Mouse (Mus musculus): Measurements from ENCODE around the gene Tmem87a.

Tmem87a gene

GRCm38 (mm10) chr2:120403986-120404822 lies at the start of gene Tmem87a:
TSS of gene Tmem87a (minus strand) at chr2:120404113.
- CTCF ChIA-PET = no interaction called here

GRCm38 (mm10) chr2:120452600-120452999 lies 48.7 kb upstream of the Tmem87a start:
- CTCF ChIA-PET = no interaction called here

DNA sequence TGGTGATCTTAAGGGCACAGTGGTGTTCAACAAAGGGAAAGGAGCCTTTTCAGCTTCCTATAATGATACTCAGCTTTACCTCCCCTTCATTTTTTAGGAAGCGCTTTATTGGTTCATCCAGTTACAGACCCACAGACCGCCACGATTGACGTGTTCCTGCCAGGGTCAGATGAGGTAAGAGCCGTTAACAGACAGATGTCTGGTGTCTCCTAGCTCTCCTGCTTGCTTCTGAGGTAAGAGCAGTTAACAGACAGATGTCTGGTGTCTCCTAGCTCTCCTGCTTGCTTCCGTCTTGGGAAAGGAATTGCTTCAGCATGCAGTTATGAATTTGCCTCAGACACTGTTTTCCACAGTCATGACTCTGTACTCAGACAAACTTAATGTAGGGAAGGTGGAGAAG lies 46.8 kb upstream of the Tmem87a start:
- CTCF ChIA-PET = no interaction called here

DNA sequence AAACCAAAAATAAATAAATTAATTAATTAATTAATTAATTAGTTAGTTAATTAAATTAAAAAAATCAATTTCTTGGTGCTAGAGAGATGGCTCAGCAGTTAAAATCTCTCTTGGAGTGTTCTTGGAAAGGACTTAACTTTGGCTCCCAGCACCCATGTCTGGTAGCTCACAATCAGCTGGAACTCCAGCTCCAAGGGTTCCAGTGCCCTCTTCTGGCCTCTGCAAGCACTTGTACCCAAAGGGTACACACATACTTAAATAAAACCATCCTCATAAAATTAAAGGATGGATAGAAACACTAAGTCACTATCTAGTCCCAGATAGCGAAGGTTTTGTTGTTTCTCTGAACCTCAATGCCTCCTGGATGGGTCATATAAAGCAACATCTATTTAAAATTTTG lies 43.4 kb upstream of the Tmem87a start:
- CTCF ChIA-PET = no interaction called here

- CTCF ChIA-PET = no interaction called here
Observed at GRCm38 (mm10) chr2:120446373-120446772, 42.5 kb upstream of the Tmem87a start.

DNA sequence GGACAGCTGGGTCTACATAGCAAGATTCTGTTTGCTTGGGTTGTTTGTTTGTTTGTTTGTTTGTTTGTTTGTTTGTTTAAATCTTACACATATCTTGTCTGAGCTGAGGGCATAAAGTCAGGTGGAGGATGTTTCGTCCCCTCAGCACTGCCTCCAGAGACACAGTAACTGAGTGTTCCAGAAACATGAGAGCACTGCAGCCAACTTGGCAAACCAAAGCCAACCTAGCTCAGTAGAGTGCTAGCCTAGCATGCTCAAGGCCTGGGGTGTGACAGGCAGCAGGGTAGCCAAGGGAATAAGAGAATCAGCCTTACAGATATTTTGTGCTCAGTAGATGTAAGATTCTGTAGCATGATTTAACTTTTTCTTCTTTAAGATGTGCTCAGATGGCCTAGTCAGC lies 40.6 kb upstream of the Tmem87a start:
- CTCF ChIA-PET = no interaction called here

GRCm38 (mm10) chr2:120424386-120424785 lies 20.5 kb upstream of the Tmem87a start:
- CTCF ChIA-PET = no interaction called here

GRCm38 (mm10) chr2:120414738-120415414 lies 11.0 kb upstream of the Tmem87a start:
- CTCF ChIA-PET = no interaction called here

GRCm38 (mm10) chr2:120414113-120414512 lies 10.2 kb upstream of the Tmem87a start:
- CTCF ChIA-PET = interaction anchor here (0.6 kb wide), 1 partner anchor 122 kb away, joined by 3 read pairs; no protein-coding TSS in a partner anchor

- CTCF ChIA-PET = no interaction called here
Observed at GRCm38 (mm10) chr2:120411096-120411628, 7.2 kb upstream of the Tmem87a start.

- CTCF ChIA-PET = no interaction called here
Observed at GRCm38 (mm10) chr2:120404823-120405765, 1.2 kb upstream of the Tmem87a start.

- CTCF ChIA-PET = no interaction called here
Observed at GRCm38 (mm10) chr2:120403653-120403985, 294 bp downstream of the Tmem87a start, which contains the start of gene Ganc. TSS of gene Ganc (plus strand) at chr2:120403896.

DNA sequence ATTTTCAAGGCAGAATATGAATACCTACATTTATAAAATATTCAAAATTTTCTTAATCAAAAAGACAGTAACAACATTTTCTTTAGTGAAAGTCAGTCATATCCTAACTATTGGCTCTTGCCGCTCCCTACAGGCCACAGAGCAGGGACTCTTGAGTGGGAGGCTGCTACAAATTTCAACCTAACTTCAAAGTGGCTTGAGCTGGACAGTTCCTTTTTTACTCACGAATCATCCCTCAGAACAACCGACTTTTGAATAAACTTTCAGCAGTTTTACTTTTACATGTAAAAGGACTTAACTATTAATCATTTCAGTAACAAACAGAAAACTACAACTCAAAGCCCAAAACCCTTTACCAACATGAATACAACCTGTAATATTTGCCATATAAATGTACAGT lies 1.1 kb downstream of the Tmem87a start:
- CTCF ChIA-PET = no interaction called here

DNA sequence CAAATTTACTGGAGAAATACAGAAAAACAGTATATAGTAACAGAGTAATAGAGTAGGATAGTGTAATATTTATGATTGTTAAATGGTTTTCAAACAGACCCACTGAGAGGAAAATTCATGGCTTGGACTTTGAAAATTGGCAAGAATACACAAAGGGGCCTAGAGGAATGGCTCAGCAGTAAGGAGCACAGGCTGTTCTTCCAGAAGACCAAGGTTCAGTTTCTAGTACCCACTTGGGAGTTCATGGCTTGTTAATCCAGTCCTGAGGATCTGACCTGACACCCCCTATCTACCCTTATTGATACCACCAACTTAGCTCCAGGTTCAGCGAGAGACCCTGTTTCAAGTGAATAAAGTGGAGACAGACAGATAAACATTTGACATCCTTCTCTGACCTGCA lies 6.0 kb downstream of the Tmem87a start:
- CTCF ChIA-PET = no interaction called here

DNA sequence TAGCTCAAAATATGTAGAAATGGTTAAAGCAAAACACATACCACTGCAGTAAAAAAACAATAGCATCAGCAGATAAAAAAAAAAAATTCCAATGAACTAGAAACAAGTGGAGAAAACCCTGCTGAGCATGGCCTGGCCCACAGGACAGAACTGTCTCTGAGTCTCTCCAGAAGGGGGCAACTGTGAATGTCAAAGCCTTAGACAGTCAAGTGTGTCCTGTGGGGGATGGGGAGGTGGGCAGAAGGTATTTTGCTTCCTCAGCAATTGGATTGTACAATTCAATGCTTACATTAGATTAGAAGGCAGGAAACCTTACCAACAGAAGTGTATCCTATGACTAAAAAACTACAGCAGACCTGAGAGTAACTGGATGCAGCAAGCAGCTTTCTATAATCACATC lies 11.5 kb downstream of the Tmem87a start:
- CTCF ChIA-PET = no interaction called here

GRCm38 (mm10) chr2:120390934-120391333 lies 13.0 kb downstream of the Tmem87a start:
- CTCF ChIA-PET = no interaction called here

GRCm38 (mm10) chr2:120389376-120389775 lies 14.5 kb downstream of the Tmem87a start:
- CTCF ChIA-PET = no interaction called here

GRCm38 (mm10) chr2:120387291-120387690 lies 16.6 kb downstream of the Tmem87a start:
- CTCF ChIA-PET = no interaction called here

- CTCF ChIA-PET = no interaction called here
Observed at GRCm38 (mm10) chr2:120386264-120386663, 17.6 kb downstream of the Tmem87a start.

- CTCF ChIA-PET = no interaction called here
Observed at GRCm38 (mm10) chr2:120373858-120374257, 30.1 kb downstream of the Tmem87a start.

- CTCF ChIA-PET = interaction anchor here (0.6 kb wide), 1 partner anchor 14 kb away, joined by 5 read pairs; no protein-coding TSS in a partner anchor
Observed at GRCm38 (mm10) chr2:120367416-120368207, 36.3 kb downstream of the Tmem87a start.
